In the genomic region with DNA sequence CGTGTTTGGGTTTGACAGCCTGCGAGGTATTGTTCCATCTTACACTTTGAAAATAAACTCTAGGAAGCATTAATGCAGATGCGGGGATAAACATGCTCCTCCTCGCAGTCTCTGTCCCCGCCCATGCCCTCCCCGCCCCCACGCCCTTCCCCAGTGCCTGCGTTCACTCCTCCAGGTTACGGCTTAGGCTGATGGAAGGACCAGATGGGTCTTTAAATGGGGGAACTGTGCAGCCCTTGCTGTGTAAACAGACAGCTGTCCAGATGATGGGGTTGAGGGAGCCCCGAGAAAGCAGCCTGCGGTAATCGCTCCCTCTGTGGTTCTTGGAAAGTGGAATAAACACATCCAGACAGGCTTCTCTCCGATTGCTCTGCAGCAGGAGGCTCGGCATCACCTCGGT, we compare ENCODE assay signal across 9 mouse cellular contexts.
DNase-seq lines count a peak whose midpoint lies in the region; ATAC-seq lines count a peak whose summit lies in the region.
"Had no signal": no experiment of that assay in that cellular context is flagged by ENCODE, and none has a peak within 500 bp of the region (broad histone marks: within the 10 kb centered on the region; RNA-seq: fewer than 3 reads in every experiment).

No protein-coding gene starts in this region.

- H3K4me1 ChIP-seq in lung, embryonic 15.5 days = peaks cover 46% of the 10 kb centered on the region
- H3K4me1 ChIP-seq in heart, embryonic 14.5 days (ENCODE audit: control insufficient read depth in 2 of 2, insufficient read depth in 2 of 2, low read length in 2 of 2) = peaks cover 12 to 20% of the 10 kb centered on the region in 2 experiments
- H3K4me1 ChIP-seq in liver, embryonic 13.5 days (replicated peaks) = peaks cover 11% of the 10 kb centered on the region

- H3K4me2 ChIP-seq in lung, embryonic 15.5 days = peak overlapping the region; percentile 50
- peak overlapping the region; percentile 49 for H3K4me2 ChIP-seq in heart, embryonic 14.5 days (ENCODE audit: low read length)
- H3K4me2 ChIP-seq in liver, embryonic 13.5 days = peak overlapping the region; percentile 37

- no peaks in the 10 kb centered on the region for H3K9me3 ChIP-seq in lung, embryonic 15.5 days
- no peaks in the 10 kb centered on the region for H3K9me3 ChIP-seq in heart, embryonic 14.5 days (ENCODE audit: control insufficient read depth, low read length)
- H3K9me3 ChIP-seq in liver, embryonic 13.5 days (replicated peaks) = no peaks in the 10 kb centered on the region

- peak overlapping the region; percentile 82 for H3K27ac ChIP-seq in lung, embryonic 15.5 days
- peak overlapping the region; percentile 24 to 26; a peak in 3 of 4 replicates for H3K27ac ChIP-seq in heart, embryonic 14.5 days (replicated peaks in 1 of 2; ENCODE audit: control insufficient read depth in 1 of 2, insufficient read depth in 1 of 2, low read depth in 2 of 2, low read length in 2 of 2)
- no peak overlapping the region for H3K27ac ChIP-seq in liver, embryonic 13.5 days
- H3K27ac ChIP-seq: macrophage had no signal

- no peaks in the 10 kb centered on the region for H3K36me3 ChIP-seq in lung, embryonic 15.5 days
- H3K36me3 ChIP-seq in heart, embryonic 14.5 days (ENCODE audit: control insufficient read depth, insufficient read depth, low read length) = no peaks in the 10 kb centered on the region
- H3K36me3 ChIP-seq in liver, embryonic 13.5 days = no peaks in the 10 kb centered on the region

- 6% methylated on average over 15 of the region's 15 CpGs for WGBS in lung, embryonic 15.5 days
- 9% methylated on average over 15 of the region's 15 CpGs for WGBS in heart, embryonic 14.5 days
- 6% methylated on average over 15 of the region's 15 CpGs for WGBS in liver, embryonic 13.5 days (ENCODE audit: insufficient replicate concordance)

- peak overlapping the region; percentile 12; the same call in 1 of the 2 replicates for H3K4me3 ChIP-seq in lung, embryonic 15.5 days
- peak overlapping the region; percentile 8 to 10; a peak in 2 of 4 replicates for H3K4me3 ChIP-seq in heart, embryonic 14.5 days (ENCODE audit: control insufficient read depth in 1 of 2, insufficient read depth in 1 of 2, low read depth in 1 of 2, low read length in 2 of 2)
- H3K4me3 ChIP-seq in liver, embryonic 13.5 days (replicated peaks) = no peak overlapping the region

- peak overlapping the region; percentile 17; the same call in 1 of the 2 replicates for H3K9ac ChIP-seq in lung, embryonic 15.5 days
- H3K9ac ChIP-seq in heart, embryonic 14.5 days (ENCODE audit: low read length) = peak overlapping the region; percentile 16; the same call in 1 of the 2 replicates
- no peak overlapping the region for H3K9ac ChIP-seq in liver, embryonic 13.5 days

- H3K27me3 ChIP-seq in lung, embryonic 15.5 days = no peaks in the 10 kb centered on the region
- 0 out of 2 replicates have a peak, but pooled peaks cover 4% of the 10 kb centered on the region for H3K27me3 ChIP-seq in heart, embryonic 14.5 days (ENCODE audit: control insufficient read depth, insufficient read depth, low read length)
- peaks cover 26% of the 10 kb centered on the region for H3K27me3 ChIP-seq in liver, embryonic 13.5 days

- ATAC-seq in lung, embryonic 15.5 days (ENCODE audit: borderline replicate concordance, extremely low read depth, low FRiP score, low TSS enrichment) = peak; percentile 69
- no peak for ATAC-seq in heart, embryonic 14.5 days (ENCODE audit: insufficient number of reproducible peaks, insufficient read depth, low FRiP score, low read depth)
- no peak for ATAC-seq in liver, embryonic 13.5 days (ENCODE audit: low read depth)

- DNase-seq in lung, postnatal 14 days = no peak
- no peak for DNase-seq in liver, embryonic 13.5 days
- peak; percentile 50 for DNase-seq in thymus, postnatal 14 days
- DNase-seq in left cerebral cortex, adult 18-20 months (ENCODE audit: low spot score in 2 of 2) = no peak
- DNase-seq in urinary bladder, postnatal 36 days (ENCODE audit: low spot score in 2 of 2) = no peak
- no peak for DNase-seq in frontal cortex, postnatal 36 days (ENCODE audit: low spot score in 2 of 2)
